Mouse (Mus musculus): ENCODE measurements at regions not wholly inside any gene's neighbourhood (a gene's known extent, or its start where the extent isn't known, plus 50 kb on each side); places are given as distances from the start of the nearest gene placed in this dataset.

GRCm38 (mm10) chr8:26449291-26449690 lies 330.0 kb downstream of the Gm45692 start:
- WGBS: 96% methylated on average over 7 of the region's 7 CpGs
- TF ChIP-seq CTCF (IDR thresholded peaks at IDR 0.05; ENCODE audit: borderline replicate concordance, insufficient read depth, low read depth, low read length) (no peak), POLR2A (IDR thresholded peaks at IDR 0.05; ENCODE audit: borderline replicate concordance, insufficient read depth, low read length) (no peak)
- Histone ChIP-seq H3K27ac (ENCODE audit: insufficient read depth, low read length) (no peak overlapping the region), H3K4me1 (ENCODE audit: control insufficient read depth, insufficient read depth, low read length) (no peaks in the 10 kb centered on the region), H3K27me3 (ENCODE audit: control insufficient read depth, insufficient read depth, low read length) (no peaks in the 10 kb centered on the region), H3K4me3 (replicated peaks; ENCODE audit: insufficient read depth, low read depth, low read length) (no peak overlapping the region)
- DNase-seq: no peak

- no peak for DNase-seq
- no peak overlapping the region for H3K27ac ChIP-seq (ENCODE audit: insufficient read depth, low read length)
- 88% methylated on average over 10 of the region's 10 CpGs for WGBS
Observed at GRCm38 (mm10) chr8:26450543-26450942, 331.2 kb downstream of the Gm45692 start.

GRCm38 (mm10) chr8:26452976-26453573 lies 333.7 kb downstream of the Gm45692 start:
- no peak overlapping the region for H3K4me3 ChIP-seq (replicated peaks; ENCODE audit: insufficient read depth, low read depth, low read length)
- H3K27me3 ChIP-seq (ENCODE audit: control insufficient read depth, insufficient read depth, low read length): no peaks in the 10 kb centered on the region
- TF ChIP-seq POLR2A (IDR thresholded peaks at IDR 0.05; ENCODE audit: borderline replicate concordance, insufficient read depth, low read length): no peak
- TF ChIP-seq CTCF (IDR thresholded peaks at IDR 0.05; ENCODE audit: borderline replicate concordance, insufficient read depth, low read depth, low read length): no peak
- 63% methylated on average over 5 of the region's 5 CpGs for WGBS
- H3K27ac ChIP-seq (ENCODE audit: insufficient read depth, low read length): no peak overlapping the region
- H3K4me1 ChIP-seq (ENCODE audit: control insufficient read depth, insufficient read depth, low read length): no peaks in the 10 kb centered on the region
- no peak for DNase-seq

More at GRCm38 (mm10) chr8:26450543-26450942, 331.2 kb downstream of the Gm45692 start:
- H3K4me3 ChIP-seq (replicated peaks; ENCODE audit: insufficient read depth, low read depth, low read length): no peak overlapping the region
- H3K4me1 ChIP-seq (ENCODE audit: control insufficient read depth, insufficient read depth, low read length): no peaks in the 10 kb centered on the region
- TF ChIP-seq POLR2A (IDR thresholded peaks at IDR 0.05; ENCODE audit: borderline replicate concordance, insufficient read depth, low read length): no peak
- no peak for TF ChIP-seq CTCF (IDR thresholded peaks at IDR 0.05; ENCODE audit: borderline replicate concordance, insufficient read depth, low read depth, low read length)
- H3K27me3 ChIP-seq (ENCODE audit: control insufficient read depth, insufficient read depth, low read length): no peaks in the 10 kb centered on the region

GRCm38 (mm10) chr8:26465346-26465745 lies 346.0 kb downstream of the Gm45692 start:
- 82% methylated on average over 2 of the region's 2 CpGs for WGBS

GRCm38 (mm10) chr8:26468441-26468840 lies 349.1 kb downstream of the Gm45692 start:
- no peak for TF ChIP-seq CTCF (IDR thresholded peaks at IDR 0.05; ENCODE audit: borderline replicate concordance, insufficient read depth, low read depth, low read length)
- TF ChIP-seq POLR2A (IDR thresholded peaks at IDR 0.05; ENCODE audit: borderline replicate concordance, insufficient read depth, low read length): no peak
- H3K4me3 ChIP-seq (replicated peaks; ENCODE audit: insufficient read depth, low read depth, low read length): no peak overlapping the region
- no peak overlapping the region for H3K27ac ChIP-seq (ENCODE audit: insufficient read depth, low read length)
- no peak for DNase-seq
- WGBS: 84% methylated on average over 2 of the region's 2 CpGs
- no peaks in the 10 kb centered on the region for H3K4me1 ChIP-seq (ENCODE audit: control insufficient read depth, insufficient read depth, low read length)
- no peaks in the 10 kb centered on the region for H3K27me3 ChIP-seq (ENCODE audit: control insufficient read depth, insufficient read depth, low read length)

More at GRCm38 (mm10) chr8:26465346-26465745, 346.0 kb downstream of the Gm45692 start:
- Histone ChIP-seq H3K4me1 (ENCODE audit: control insufficient read depth, insufficient read depth, low read length) (no peaks in the 10 kb centered on the region), H3K27ac (ENCODE audit: insufficient read depth, low read length) (no peak overlapping the region), H3K4me3 (replicated peaks; ENCODE audit: insufficient read depth, low read depth, low read length) (no peak overlapping the region), H3K27me3 (ENCODE audit: control insufficient read depth, insufficient read depth, low read length) (no peaks in the 10 kb centered on the region)
- TF ChIP-seq CTCF (IDR thresholded peaks at IDR 0.05; ENCODE audit: borderline replicate concordance, insufficient read depth, low read depth, low read length): no peak
- no peak for TF ChIP-seq POLR2A (IDR thresholded peaks at IDR 0.05; ENCODE audit: borderline replicate concordance, insufficient read depth, low read length)
- no peak for DNase-seq

- H3K4me3 ChIP-seq (replicated peaks; ENCODE audit: insufficient read depth, low read depth, low read length): no peak overlapping the region
- H3K27ac ChIP-seq (ENCODE audit: insufficient read depth, low read length): no peak overlapping the region
- TF ChIP-seq CTCF (IDR thresholded peaks at IDR 0.05; ENCODE audit: borderline replicate concordance, insufficient read depth, low read depth, low read length): no peak
- no peak for TF ChIP-seq POLR2A (IDR thresholded peaks at IDR 0.05; ENCODE audit: borderline replicate concordance, insufficient read depth, low read length)
- DNase-seq: no peak
- H3K27me3 ChIP-seq (ENCODE audit: control insufficient read depth, insufficient read depth, low read length): no peaks in the 10 kb centered on the region
- WGBS: 65% methylated on average over 6 of the region's 6 CpGs
- H3K4me1 ChIP-seq (ENCODE audit: control insufficient read depth, insufficient read depth, low read length): no peaks in the 10 kb centered on the region
Observed at GRCm38 (mm10) chr8:26469705-26470104, 350.4 kb downstream of the Gm45692 start.

GRCm38 (mm10) chr8:26471811-26472550 lies 352.6 kb downstream of the Gm45692 start:
- Histone ChIP-seq H3K4me3 (replicated peaks; ENCODE audit: insufficient read depth, low read depth, low read length) (no peak overlapping the region), H3K27ac (ENCODE audit: insufficient read depth, low read length) (no peak overlapping the region), H3K4me1 (ENCODE audit: control insufficient read depth, insufficient read depth, low read length) (no peaks in the 10 kb centered on the region), H3K27me3 (ENCODE audit: control insufficient read depth, insufficient read depth, low read length) (no peaks in the 10 kb centered on the region)
- WGBS: 51% methylated on average over 12 of the region's 12 CpGs
- TF ChIP-seq POLR2A (IDR thresholded peaks at IDR 0.05; ENCODE audit: borderline replicate concordance, insufficient read depth, low read length) (no peak), CTCF (IDR thresholded peaks at IDR 0.05; ENCODE audit: borderline replicate concordance, insufficient read depth, low read depth, low read length) (no peak)
- DNase-seq: no peak

DNA sequence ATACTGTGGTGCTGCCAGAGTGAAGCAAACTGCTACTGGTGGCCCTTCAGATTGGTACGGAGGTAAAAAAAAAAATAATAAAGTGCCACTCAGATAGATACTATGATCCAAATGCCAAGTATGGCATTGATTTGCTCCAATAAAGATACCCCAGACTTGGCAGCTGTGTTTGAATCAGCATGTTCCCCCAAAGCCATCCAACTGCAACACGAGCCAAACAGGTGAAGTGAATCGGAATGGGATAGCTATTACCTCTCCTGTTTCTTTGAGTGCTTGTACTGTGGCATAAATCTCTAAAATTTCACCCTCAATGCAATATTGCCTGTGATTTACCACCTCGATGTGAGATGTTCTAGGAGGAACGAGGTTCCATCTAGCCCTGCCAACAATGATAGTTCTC lies 365.4 kb downstream of the Gm45692 start:
- Histone ChIP-seq H3K4me3 (replicated peaks; ENCODE audit: insufficient read depth, low read depth, low read length) (no peak overlapping the region), H3K27me3 (ENCODE audit: control insufficient read depth, insufficient read depth, low read length) (no peaks in the 10 kb centered on the region), H3K27ac (ENCODE audit: insufficient read depth, low read length) (no peak overlapping the region), H3K4me1 (ENCODE audit: control insufficient read depth, insufficient read depth, low read length) (no peaks in the 10 kb centered on the region)
- no peak for DNase-seq
- TF ChIP-seq CTCF (IDR thresholded peaks at IDR 0.05; ENCODE audit: borderline replicate concordance, insufficient read depth, low read depth, low read length) (no peak), POLR2A (IDR thresholded peaks at IDR 0.05; ENCODE audit: borderline replicate concordance, insufficient read depth, low read length) (no peak)
- WGBS: 48% methylated on average over 5 of the region's 5 CpGs

All from cerebellum, adult 2 months (tissue).